Mouse (Mus musculus) thymus, postnatal 10 days (tissue): ENCODE measurements around the gene Rhod.
"Not testable (repeated sequence)": the region's sequence is repeated elsewhere in the genome, so short reads cannot be mapped to it uniquely, and the experiment has no call there.

Source experiments
- DNase-seq, 2 experiments: peaks; one replicate each; pipeline ENCODE4 v3.0.0; 2021; ENCODE audit warnings: low spot score in 2 of 2

The Rhod gene

GRCm38 (mm10) chr19:4409062-4409461, 30.2 kb downstream of the Rhod start:
- DNase-seq, result no peak

GRCm38 (mm10) chr19:4404840-4405239, 34.4 kb downstream of the Rhod start:
- DNase-seq, result no peak

- no peak for DNase-seq
Measured at GRCm38 (mm10) chr19:4398959-4399358, 40.3 kb downstream of the Rhod start.

- no peak for DNase-seq
Measured at GRCm38 (mm10) chr19:4398630-4398948, 40.6 kb downstream of the Rhod start.

GRCm38 (mm10) chr19:4397798-4398629, 41.2 kb downstream of the Rhod start, which contains the start of gene Kdm2a:
Gene Kdm2a (minus strand): TSS chr19:4398285.
- peak; percentile 47 to 49 for DNase-seq

- peak; percentile 96 to 97 for DNase-seq
Measured at GRCm38 (mm10) chr19:4396998-4397797, 42.0 kb downstream of the Rhod start.

- peak; percentile 19 to 25 for DNase-seq
Measured at GRCm38 (mm10) chr19:4396081-4396997, 42.9 kb downstream of the Rhod start.

- DNase-seq, result no peak
Measured at GRCm38 (mm10) chr19:4387276-4387675, 52.0 kb downstream of the Rhod start.

- no peak for DNase-seq
Measured at GRCm38 (mm10) chr19:4385026-4385425, 54.2 kb downstream of the Rhod start.

GRCm38 (mm10) chr19:4384322-4384721, 54.9 kb downstream of the Rhod start:
- DNase-seq, result no peak

- DNase-seq, result no peak
Measured at GRCm38 (mm10) chr19:4383306-4383705, 55.9 kb downstream of the Rhod start.

- DNase-seq, result not testable (repeated sequence)
Measured at GRCm38 (mm10) chr19:4382303-4382702, 56.9 kb downstream of the Rhod start.
